Mouse (Mus musculus) liver, embryonic 11.5 days (tissue): ENCODE measurements around the gene Pnkd. TPM values are rescaled to one million over a fixed set of nuclear protein-coding genes. Genes with fewer than 3 reads are reported as not detected.

Source experiments
- ATAC-seq: fragments of 200-750 bp; cut with Nextera tagmentation; replicated peaks from 2 replicates; pipeline ENCODE4 v1.8.0; 2017; ENCODE audit warnings: moderate number of reproducible peaks, mild to moderate bottlenecking, moderate TSS enrichment, moderate library complexity; ENCODE audit not compliant: low FRiP score
- DNase-seq: peaks from one replicate; pipeline ENCODE4 v3.0.0-alpha.2; 2017; ENCODE audit warnings: low spot score
- H3K27ac ChIP-seq: fragments of 300-500 bp; sonication (generic); 2 replicates; pipeline ENCODE4 v1.5.1; 2014; ENCODE audit warnings: mild to moderate bottlenecking, low read depth, low read length, control low read depth
- H3K27me3 ChIP-seq: fragments of 300-500 bp; sonication (generic); replicated peaks from 2 replicates; pipeline ENCODE4 v1.6.1; 2014; ENCODE audit warnings: low read length, mixed read lengths; ENCODE audit not compliant: control insufficient read depth, insufficient read depth
- H3K36me3 ChIP-seq: fragments of 300-500 bp; sonication (generic); 2 replicates; pipeline ENCODE4 v1.6.1; 2014; ENCODE audit warnings: mild to moderate bottlenecking, low read length, moderate library complexity, mixed read lengths; ENCODE audit not compliant: control insufficient read depth, insufficient read depth
- H3K4me1 ChIP-seq: fragments of 300-500 bp; sonication (generic); replicated peaks from 2 replicates; pipeline ENCODE4 v1.6.1; 2014; ENCODE audit warnings: low read length, mixed read lengths; ENCODE audit not compliant: control insufficient read depth, insufficient read depth
- H3K4me2 ChIP-seq: fragments of 300-500 bp; sonication (generic); 2 replicates; pipeline ENCODE4 v1.6.1; 2014; ENCODE audit warnings: mild to moderate bottlenecking, control low read depth, moderate library complexity
- H3K4me3 ChIP-seq: fragments of 300-500 bp; sonication (generic); 2 replicates; pipeline ENCODE4 v1.5.1; 2014; ENCODE audit warnings: low read depth, low read length, control low read depth
- H3K9ac ChIP-seq: fragments of 300-500 bp; sonication (generic); 2 replicates; pipeline ENCODE4 v1.6.1; 2014; ENCODE audit warnings: low read depth, low read length, control low read depth
- H3K9me3 ChIP-seq: fragments of 300-500 bp; sonication (generic); 2 replicates; pipeline ENCODE4 v1.6.1; 2016; ENCODE audit warnings: low read length, inconsistent platforms, mixed read lengths; ENCODE audit not compliant: control insufficient read depth
- WGBS: fragments of 180-500 bp; shearing (Covaris S2); extraction: QIAGEN DNeasy Blood & Tissue Kit; methylation state at CpG from one replicate; pipeline ENCODE4 v1.1.7; 2014; 5-methylcytosine and 5-hydroxymethylcytosine counted together
- polyA plus RNA-seq: library from polyadenylated mRNA; unstranded; fragments of >200 nt; fragmentation: Nextera tagmentation; extraction: Ambion mirVana; gene quantifications from 2 replicates; pipeline ENCODE4 v1.2.1, GENCODE M21; 2014

Pnkd gene
- polyA plus RNA-seq, 1 experiment from 2014 or later: 84.3 TPM

- WGBS: 81% methylated on average over 2 of the region's 2 CpGs
- H3K9ac ChIP-seq: peak within 1 kb of the TSS; percentile 79; the same call in 1 of the 2 replicates
- no peak within 1 kb of the TSS for H3K27ac ChIP-seq
- ATAC-seq: no peak
- H3K9me3 ChIP-seq: no peaks in the 10 kb centered on the region
- H3K4me2 ChIP-seq: peak within 1 kb of the TSS; percentile 82
- H3K27me3 ChIP-seq: no peaks in the 10 kb centered on the region
- peak within 1 kb of the TSS; percentile 82 for H3K4me3 ChIP-seq
- H3K4me1 ChIP-seq: peaks cover 31% of the 10 kb centered on the region
- DNase-seq: no peak
- no peaks in the 10 kb centered on the region for H3K36me3 ChIP-seq
Measured at GRCm38 (mm10) chr1:74305522-74305921, 20.8 kb downstream of the Pnkd start, which contains the start of gene Tmbim1. Gene Tmbim1, minus strand, starts transcription at chr1:74305622.

DNA sequence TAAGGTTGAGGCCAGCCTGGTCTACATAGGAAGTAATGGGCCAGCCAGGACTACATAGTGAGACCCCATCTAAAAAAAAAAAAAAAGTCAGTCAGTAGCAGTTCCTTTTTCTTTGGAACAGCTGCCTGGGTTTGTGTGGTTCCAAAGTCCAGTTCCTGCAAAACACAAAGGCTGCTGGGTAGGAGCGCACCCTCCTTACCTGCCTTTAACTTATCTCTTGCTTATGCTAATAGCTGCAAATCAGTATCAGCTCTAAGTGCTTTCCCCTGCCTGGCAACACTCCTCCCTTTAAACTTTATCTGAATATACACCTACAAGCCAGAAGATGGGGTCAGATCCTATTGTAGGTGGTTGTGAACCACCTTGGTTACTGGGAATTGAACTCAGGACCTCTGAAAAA lies 22.4 kb downstream of the Pnkd start:
- Histone ChIP-seq H3K27me3 (no peaks in the 10 kb centered on the region), H3K36me3 (no peaks in the 10 kb centered on the region), H3K9me3 (no peaks in the 10 kb centered on the region), H3K4me1 (peaks cover 24% of the 10 kb centered on the region), H3K4me3 (no peak overlapping the region), H3K9ac (no peak overlapping the region), H3K4me2 (no peak overlapping the region), H3K27ac (no peak overlapping the region)
- 86% methylated on average over 1 of the region's 1 CpGs for WGBS
- DNase-seq: no peak
- no peak for ATAC-seq

DNA sequence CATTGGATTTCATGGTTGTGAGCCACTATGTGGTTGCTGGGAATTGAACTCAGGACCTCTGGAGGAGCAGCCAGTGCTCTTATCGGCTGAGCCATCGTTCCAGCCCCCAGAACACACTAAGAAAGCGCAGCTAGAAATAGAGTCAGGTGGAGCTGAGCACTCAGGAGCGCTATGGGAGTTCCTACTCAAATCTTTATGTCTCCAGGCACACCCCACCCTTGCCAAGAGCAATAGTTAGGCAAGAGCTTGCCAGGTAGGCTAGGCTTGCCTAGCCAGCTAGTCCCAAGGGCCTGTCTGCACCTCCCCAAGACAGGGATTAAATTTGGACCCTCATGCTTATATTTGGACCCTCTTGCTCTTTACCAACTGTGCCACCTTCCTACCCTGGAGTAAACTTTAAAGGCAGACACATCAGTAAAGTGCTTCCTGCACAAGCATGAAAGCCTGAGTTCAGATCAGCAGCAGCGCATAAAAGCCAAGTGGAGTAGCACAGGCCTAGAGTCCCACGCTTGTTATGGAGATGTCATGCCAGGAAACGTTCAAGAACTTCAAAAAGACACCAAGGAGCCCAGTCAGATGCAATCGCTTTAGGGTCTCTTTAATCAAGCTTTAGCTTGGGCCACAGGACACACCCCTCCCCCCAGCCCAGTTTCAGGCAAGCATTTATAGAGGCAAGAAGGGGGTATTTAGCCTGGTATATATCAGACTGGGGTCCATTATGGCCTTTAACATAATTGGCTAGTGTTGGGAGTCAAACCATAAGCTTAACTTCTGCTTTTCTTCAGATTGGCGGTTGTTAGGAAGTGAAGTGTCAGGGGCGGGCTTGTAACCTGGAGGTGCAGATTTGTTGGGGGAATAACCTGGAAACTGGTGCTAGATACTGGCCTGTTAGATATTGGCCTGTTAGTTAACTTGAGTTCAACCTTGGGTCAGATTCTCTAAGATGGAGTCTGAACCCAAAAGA lies 23.6 kb downstream of the Pnkd start:
- H3K36me3 ChIP-seq: no peaks in the 10 kb centered on the region
- no peaks in the 10 kb centered on the region for H3K9me3 ChIP-seq
- 67% methylated on average over 10 of the region's 10 CpGs for WGBS
- H3K4me1 ChIP-seq: peaks cover 20% of the 10 kb centered on the region
- H3K27me3 ChIP-seq: no peaks in the 10 kb centered on the region
- DNase-seq (no peak), ATAC-seq (no peak)
- no peak overlapping the region for H3K9ac ChIP-seq
- no peak overlapping the region for H3K4me2 ChIP-seq
- H3K27ac ChIP-seq: no peak overlapping the region
- no peak overlapping the region for H3K4me3 ChIP-seq

- DNase-seq (no peak), ATAC-seq (no peak; the same call in 1 of the 2 replicates)
- WGBS: 21% methylated on average over 3 of the region's 3 CpGs
- Histone ChIP-seq H3K4me2 (no peak overlapping the region), H3K36me3 (no peaks in the 10 kb centered on the region), H3K27me3 (no peaks in the 10 kb centered on the region), H3K9ac (no peak overlapping the region), H3K27ac (peak overlapping the region; percentile 36; the same call in 1 of the 2 replicates), H3K4me3 (no peak overlapping the region), H3K9me3 (no peaks in the 10 kb centered on the region), H3K4me1 (peaks cover 17% of the 10 kb centered on the region)
Measured at GRCm38 (mm10) chr1:74309767-74310166, 25.0 kb downstream of the Pnkd start.

DNA sequence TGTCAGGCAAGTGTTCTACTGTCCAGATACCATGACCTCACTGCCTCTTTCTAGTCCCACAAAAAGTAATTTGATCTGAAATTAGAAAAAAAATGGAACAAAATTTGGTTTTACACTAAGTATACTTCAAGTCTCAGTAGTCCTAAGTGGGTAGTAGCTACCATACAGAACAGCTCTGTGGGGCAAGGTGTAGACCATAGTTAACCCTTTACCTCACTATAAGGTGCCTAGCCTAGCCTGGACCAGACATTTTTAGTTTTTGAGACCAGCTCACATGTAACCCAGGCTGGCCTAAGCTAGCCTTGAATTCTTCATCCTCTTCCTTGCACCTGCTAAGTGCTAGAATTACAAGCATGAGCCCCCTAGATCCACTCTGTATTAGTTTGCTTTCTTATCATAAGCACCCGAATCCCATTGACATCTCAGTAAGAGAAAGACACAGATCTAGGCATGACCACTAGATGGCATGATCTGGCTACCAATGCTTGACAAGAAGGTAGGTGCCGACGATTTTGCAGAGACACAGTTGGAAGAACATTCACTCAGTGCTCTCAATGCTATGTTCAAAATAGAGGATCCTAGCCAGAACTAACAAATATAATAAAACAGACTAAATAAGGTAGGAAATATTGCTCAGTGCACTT lies 28.4 kb downstream of the Pnkd start:
- no peaks in the 10 kb centered on the region for H3K27me3 ChIP-seq
- DNase-seq (no peak), ATAC-seq (peak; percentile 29; the same call in 1 of the 2 replicates)
- H3K4me3 ChIP-seq: no peak overlapping the region
- no peak overlapping the region for H3K9ac ChIP-seq
- no peaks in the 10 kb centered on the region for H3K9me3 ChIP-seq
- H3K4me2 ChIP-seq: no peak overlapping the region
- peaks cover 11% of the 10 kb centered on the region for H3K4me1 ChIP-seq
- WGBS: 4% methylated on average over 3 of the region's 3 CpGs
- no peak overlapping the region for H3K27ac ChIP-seq
- no peaks in the 10 kb centered on the region for H3K36me3 ChIP-seq

- H3K9me3 ChIP-seq: no peaks in the 10 kb centered on the region
- WGBS: 72% methylated on average over 3 of the region's 3 CpGs
- H3K9ac ChIP-seq: no peak overlapping the region
- H3K4me1 ChIP-seq: peaks cover 3% of the 10 kb centered on the region
- H3K27me3 ChIP-seq: no peaks in the 10 kb centered on the region
- H3K4me3 ChIP-seq: no peak overlapping the region
- ATAC-seq (no peak), DNase-seq (no peak)
- H3K4me2 ChIP-seq: no peak overlapping the region
- H3K36me3 ChIP-seq: no peaks in the 10 kb centered on the region
- H3K27ac ChIP-seq: no peak overlapping the region
Measured at GRCm38 (mm10) chr1:74314796-74315195, 30.1 kb downstream of the Pnkd start.

DNA sequence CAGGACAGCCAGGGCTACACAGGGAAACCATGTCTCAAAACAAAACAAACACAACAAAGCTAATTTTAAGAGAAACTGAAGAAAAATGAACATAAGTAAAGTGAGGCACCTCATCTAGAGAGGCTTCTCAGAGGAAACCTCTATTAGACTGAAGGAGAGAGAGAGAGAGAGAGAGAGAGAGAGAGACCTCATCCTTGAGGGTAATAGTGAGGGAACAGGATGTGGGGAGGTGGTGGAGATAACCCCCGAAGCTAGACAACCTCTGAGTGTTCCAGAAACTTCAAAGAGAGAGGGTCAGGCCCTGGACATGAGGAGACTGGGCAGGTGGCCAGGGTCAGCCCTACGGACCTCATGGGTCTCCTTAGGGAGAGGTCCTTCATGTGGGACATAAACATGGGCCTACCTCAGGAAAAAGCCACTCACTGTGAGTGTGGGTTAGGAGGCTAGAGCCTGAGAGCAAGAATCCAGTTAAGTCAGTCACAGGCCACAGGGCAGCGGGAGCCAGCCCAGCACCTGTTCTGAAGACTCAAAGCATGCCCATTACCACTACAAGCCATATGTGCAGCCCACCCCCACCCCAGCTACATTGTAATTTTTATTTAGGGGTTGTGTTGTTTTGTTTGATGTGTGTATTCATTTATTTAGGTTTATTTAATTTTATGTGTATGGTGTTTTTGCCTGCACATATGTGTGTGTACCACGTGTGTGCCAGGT lies 31.5 kb downstream of the Pnkd start:
- no peak overlapping the region for H3K27ac ChIP-seq
- H3K36me3 ChIP-seq: no peaks in the 10 kb centered on the region
- no peaks in the 10 kb centered on the region for H3K4me1 ChIP-seq
- no peaks in the 10 kb centered on the region for H3K27me3 ChIP-seq
- H3K9ac ChIP-seq: no peak overlapping the region
- DNase-seq (no peak), ATAC-seq (no peak)
- H3K9me3 ChIP-seq: no peaks in the 10 kb centered on the region
- WGBS: 68% methylated on average over 4 of the region's 4 CpGs
- no peak overlapping the region for H3K4me3 ChIP-seq
- no peak overlapping the region for H3K4me2 ChIP-seq

- H3K4me1 ChIP-seq: no peaks in the 10 kb centered on the region
- no peaks in the 10 kb centered on the region for H3K36me3 ChIP-seq
- H3K4me2 ChIP-seq: no peak overlapping the region
- no peak for ATAC-seq
- no peak overlapping the region for H3K27ac ChIP-seq
- no peak overlapping the region for H3K4me3 ChIP-seq
- H3K9me3 ChIP-seq: no peaks in the 10 kb centered on the region
- no peak overlapping the region for H3K9ac ChIP-seq
- 82% methylated on average over 3 of the region's 3 CpGs for WGBS
- no peak for DNase-seq
- H3K27me3 ChIP-seq: no peaks in the 10 kb centered on the region
Measured at GRCm38 (mm10) chr1:74318711-74319110, 34.0 kb downstream of the Pnkd start.
